Mouse (Mus musculus): ENCODE measurements at regions not wholly inside any gene's neighbourhood (a gene's known extent, or its start where the extent isn't known, plus 50 kb on each side); places are given as distances from the start of the nearest gene placed in this dataset.
A peak's percentile ranks its signal among the peaks of the same experiment; 100 is the strongest.

DNA sequence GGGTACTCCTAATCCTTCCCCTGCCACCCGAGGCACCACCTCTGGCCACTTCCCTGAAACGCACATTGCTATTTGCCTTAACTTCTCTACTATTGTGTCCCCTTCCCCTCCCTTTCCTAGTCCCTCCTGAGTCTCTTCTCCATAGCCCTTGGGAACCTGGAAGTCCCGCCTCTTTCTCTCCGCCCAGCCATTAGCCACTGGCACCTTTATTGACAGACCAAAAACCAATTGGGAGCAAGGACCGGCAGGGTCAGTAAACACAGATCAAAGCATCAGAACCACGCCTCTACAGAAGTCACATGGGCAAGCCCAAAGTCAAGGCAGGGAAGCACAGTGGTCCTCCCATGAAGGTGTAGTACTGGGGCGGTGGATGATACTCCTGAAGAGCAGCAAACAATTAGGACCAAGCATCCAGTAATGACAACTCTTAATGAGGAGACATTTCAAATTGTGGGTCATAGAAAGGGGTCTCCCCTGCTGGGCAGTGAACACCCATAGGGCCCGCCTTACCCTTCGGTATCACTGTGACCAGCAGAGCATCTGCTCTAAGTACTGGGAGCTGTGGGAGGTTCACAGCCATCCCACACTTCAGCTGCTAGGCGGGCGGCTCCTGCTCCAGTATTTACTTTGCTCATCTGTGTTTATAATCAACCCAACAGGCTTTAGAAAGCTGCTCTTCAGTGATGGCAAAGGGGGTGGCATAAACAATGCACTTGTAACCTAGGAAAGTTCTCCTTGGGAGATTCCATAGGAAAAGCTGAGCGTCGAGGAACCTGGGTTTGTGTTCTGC is 226.5 kb upstream of the Mphosph6 start:
- DNase-seq: no peak

DNA sequence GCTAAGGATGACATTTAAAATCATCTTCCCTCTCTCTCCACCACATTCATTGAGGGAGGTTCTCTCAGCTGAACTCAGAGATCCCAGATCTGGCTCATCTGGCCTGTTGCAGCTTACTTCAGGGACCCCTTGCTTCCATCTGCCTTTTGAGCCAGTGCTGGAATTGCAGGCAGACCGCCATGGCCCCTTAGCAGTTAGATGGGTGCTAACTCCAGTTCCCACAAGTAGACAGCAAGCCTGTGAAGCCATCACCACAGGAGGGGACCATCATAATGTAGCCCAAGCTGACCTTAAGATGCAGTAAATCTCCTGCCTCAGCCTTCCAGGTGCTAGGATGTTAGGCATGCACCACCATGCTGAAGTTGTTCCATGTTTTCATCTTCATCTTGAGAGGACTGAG is 221.7 kb upstream of the Mphosph6 start:
- DNase-seq: no peak

DNA sequence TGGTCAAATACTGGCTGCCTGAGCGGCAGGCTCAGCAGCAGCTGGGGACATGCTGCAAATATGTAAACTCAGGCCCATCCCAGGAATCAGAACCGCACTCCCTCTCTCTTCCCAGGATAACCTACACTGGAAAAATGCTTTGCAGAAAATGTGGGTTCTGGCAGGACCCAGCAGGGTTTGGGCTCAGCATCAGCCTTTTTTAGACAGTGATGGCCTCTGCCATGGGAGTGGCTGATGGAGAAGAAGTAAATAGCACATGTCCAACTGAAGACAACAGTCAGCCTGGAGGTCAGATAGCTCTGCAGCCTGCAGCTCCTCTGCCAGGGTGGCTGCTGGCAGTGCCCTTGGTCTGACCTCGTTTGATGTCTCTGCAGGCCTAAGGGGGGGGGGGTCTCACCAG is 220.2 kb upstream of the Mphosph6 start:
- DNase-seq: no peak

DNA sequence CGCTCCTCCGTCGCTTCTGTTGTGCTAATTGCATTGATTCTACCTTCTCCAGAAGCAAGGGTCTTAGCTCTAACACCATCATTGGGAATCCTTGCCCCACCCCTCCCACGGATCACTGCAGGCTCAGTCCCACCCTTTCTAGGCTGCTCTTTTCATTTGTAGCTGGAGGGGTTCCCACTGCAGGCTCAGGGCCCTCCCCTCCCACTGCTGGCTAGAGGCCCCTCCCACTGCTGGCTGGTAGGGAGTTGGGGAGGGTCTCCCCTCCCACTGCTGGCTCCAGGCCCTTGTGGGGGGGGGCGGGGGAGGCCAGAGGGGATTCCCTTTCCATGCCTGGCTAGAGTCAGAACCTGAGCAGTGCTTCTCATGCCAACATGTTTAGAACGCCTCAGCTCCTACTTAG is 215.5 kb upstream of the Mphosph6 start:
- DNase-seq: no peak

DNA sequence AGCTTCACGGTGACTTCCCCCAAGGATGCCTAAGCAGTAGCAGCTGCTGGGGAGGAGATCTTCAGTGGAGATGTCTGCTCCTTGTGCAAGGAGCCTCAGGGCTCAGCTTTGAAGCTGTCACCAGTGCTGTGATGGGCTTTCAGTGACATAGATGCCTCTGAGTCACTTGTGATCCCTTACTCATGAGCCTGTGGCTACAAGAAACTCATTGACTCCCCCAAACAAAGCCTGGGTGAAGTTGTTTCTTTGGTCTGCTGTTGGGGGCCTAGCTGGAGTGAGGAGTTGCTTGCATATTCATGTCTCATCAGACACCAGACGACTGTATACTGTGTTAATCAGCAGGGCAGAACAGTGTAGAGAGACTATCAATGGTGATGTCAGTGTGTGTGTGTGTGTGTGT is 203.4 kb upstream of the Mphosph6 start:
- no peak for DNase-seq

DNA sequence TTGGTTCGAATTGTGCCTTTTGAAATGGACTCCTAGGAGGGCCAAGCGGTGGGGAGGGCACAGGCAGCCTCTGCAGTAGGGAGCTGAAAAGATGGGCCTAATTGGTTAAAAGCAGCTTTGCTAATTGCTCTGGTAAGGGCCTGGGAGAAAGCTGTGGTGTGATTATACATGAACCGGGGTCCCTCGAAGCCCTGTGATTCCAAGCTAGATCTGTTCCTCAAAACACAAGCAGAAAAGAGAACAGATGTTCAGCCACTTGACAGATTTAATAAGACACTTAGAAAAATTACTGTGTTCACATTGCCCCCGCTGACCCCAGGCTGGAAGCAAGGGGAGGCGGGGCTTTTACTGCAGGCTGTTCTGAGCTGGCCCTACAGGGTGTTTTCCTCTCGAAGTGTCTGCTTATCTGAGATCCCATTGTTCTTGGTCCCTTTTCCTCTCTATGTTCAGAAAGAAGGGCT is 202.7 kb upstream of the Mphosph6 start:
- no peak for DNase-seq

DNA sequence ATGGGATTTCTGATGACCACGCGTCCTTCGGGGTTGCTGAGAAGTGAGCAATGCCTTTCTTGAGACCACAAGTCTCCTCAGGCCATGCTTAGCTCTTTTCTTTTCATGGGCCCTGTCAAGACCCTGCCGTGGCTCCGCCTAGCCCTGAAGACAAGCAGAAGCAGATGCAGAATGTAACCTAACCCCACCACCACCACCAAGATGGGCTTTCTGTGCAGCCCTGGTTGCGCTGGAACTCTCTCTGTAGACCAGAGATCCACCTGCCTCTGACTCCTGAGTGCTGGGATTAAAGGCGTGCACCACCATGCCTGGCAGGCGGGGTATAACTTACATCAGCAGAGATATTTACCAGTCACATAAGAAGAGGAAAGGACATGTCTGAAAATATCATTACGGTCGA is 199.4 kb upstream of the Mphosph6 start:
- no peak for DNase-seq

DNA sequence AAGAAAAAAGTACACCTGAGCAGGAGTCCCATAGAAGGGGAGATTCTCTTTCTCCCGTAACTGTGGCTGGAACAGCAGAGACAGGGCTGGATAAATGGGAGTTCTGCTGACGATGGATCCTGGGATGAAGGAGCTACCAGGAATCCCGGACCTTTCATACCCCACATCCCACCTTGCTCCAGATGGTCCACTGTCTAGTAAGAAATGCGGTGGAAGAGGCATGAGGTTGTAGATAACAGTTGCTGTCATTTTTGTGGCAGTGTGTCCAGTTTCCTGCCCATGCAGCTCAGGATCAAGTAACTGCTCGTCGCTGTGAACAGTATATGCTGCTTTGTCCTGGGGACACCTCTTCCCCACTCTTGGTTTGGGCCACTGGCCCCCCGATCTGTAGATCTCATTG is 190.1 kb upstream of the Mphosph6 start:
- DNase-seq: no peak

DNA sequence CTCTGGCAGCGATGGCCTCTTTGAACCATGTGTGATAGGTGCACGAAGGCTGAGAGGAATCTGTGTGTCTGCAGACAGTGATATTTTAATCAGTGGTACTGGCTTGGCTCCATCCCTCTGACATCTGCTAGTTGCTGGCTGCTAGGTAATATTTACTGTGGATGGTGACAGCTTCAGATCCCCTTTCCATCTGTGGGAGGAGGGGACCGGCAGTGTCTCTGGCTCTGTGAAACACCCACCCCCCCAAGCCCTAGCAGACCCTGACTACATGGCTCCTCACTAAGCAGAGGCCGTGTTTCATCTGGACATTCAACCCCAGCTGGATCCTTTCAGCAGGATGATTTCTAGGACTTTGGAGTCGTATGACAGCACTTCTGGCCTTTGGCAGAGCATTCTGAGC is 187.0 kb upstream of the Mphosph6 start:
- no peak for DNase-seq

DNA sequence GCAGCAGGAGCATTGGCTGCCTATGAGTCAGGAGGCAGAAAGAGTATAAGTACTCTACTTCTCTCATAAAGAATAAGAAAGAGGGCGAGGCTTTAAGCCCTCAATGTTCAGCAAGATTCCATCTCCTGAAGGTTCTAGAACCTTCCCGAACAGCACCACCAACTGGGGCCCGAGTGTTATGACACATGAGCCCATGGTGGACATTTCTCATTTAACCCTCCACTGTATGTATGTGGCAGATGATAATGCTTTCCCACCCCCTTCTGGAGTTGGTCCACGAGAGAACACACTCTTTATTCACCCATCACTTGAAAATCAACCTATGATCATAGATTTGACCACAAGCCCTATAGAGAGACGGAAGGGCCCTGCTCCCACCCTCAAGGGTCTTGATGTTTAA is 166.6 kb upstream of the Mphosph6 start:
- DNase-seq: no peak

DNA sequence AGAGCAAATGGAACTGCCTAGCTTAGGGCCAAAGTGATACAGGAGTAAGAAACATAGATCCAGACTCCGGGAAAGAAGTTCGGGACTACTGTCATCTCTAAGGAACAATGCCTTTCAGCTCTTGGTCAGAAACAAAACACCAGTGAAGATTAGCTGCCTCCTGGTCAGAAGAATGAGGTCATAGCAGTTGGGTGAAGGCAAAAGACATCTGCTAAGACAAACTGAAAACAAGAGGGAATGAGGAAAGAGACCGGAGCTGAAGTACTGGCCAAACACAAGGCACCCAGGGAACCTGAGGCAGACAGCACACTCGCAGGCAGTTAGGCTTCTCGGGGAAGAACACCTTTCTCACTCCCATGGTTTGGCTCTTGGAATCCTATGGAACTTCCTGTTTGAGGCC is 164.8 kb upstream of the Mphosph6 start:
- no peak for DNase-seq

DNA sequence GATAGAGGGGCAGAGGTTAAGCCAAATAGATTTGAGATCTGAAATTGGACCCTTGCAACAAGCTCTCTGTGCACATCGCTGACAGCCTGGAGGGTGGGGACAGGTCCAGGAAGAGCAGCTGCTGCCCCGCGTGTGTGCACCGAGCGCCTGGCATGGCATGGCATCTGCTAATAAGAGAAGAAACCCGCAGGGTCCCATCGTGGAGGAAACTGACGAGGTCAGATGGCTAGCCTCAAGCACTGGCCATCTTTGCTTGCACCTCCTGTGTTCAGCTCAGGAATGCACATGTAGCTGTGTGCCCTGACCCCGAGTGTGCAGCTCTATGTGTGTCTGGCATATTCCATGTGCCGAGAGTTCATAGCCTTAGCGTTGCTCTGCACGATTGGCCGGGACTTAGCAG is 161.7 kb upstream of the Mphosph6 start:
- DNase-seq: peak; percentile 69

DNA sequence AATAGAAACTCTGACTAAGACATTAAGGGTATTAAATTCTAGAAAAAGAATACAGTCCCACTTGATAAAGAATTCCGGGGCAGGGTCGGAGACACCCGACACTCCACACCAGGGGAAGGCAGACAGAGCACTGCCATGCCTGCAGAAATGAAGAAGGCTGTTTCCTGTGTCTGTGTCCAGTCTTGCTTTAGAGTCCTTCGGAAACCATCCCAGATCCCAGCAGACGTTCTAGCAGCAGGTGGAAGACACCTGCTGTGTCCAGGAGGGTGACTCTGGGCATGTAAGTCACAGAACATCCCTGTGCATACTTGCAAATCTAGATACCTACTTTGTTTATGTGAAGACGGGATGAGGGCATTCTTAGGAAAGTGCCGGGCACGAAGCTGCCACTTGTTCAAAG is 160.9 kb upstream of the Mphosph6 start:
- peak; percentile 47 for DNase-seq

DNA sequence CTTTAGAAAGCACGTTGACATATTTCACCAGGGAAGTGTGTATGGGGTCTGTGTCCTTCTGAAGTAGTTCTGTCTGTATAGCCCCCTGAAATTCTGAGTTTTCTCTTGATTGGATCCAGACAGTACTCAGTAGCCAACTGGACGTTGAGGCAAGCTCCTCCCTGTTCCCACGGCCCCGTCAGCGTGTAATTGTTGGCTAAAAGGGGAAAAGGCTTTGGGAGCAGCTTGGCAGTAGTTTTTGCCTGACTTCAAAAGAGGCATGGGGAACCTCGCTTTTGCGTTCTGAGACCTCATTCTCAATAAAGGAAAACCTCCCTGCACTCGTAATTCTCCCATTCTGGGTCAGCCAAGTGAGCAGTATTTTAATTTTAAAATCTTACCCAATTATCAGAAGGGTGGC is 157.8 kb upstream of the Mphosph6 start:
- DNase-seq: no peak

DNA sequence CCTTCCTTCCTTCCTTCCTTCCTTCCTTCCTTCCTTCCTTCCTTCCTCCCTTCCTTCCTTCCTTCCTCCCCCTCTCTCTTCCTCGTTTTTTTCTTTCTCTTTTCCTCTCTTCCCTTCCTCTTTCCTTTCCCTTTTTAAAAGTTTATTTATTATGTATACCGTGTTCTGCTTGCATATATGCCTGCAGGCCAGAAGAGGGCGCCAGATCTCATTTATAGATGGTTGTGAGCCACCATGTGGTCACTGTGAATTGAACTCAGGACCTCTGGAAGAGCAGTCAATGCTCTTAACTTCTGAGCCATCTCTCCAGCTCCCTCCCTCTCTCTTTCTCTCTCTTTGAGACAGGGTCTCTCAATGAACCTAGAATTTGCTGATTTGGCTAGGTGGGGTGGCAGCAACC is 157.2 kb upstream of the Mphosph6 start:
- DNase-seq: no peak

DNA sequence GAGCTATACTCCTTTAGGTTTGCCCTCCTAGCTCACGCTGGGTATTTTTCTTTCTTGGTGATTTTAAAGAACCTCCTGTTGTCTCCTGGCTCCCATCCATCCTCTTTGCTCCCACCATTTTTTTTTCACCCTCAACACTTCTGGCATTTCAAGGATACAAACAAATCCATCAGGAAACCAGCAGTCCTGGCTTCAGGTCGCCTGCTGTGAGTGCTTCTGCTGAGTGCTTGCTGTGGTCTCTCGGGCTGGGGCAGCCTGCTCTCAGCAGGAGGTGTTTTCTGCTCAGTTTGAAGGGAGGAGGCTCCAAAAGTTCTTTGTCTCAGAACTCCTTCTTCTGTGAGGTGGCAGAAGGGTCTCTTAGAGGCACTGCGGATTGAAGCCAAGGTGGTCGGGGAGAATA is 149.9 kb upstream of the Mphosph6 start:
- DNase-seq: no peak

DNA sequence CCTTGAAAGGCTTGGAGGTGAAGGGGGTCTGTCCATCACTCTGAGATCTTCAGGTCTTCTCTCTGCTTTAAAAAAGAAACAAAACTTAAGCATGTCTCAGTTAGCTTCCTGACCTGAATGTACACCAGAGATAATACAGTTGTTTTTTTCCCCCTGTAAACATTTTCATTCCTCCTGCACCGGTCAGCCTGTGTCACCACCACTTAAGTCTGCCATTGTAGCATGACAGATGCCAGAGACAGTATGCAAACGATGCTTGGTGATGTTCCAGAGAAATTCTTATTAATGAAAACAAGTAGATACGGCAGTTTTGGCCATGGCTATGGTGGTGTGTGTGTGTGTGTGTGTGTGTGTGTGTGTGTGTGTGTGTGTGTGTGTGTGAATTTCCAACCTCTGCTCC is 144.8 kb upstream of the Mphosph6 start:
- DNase-seq: no peak

DNA sequence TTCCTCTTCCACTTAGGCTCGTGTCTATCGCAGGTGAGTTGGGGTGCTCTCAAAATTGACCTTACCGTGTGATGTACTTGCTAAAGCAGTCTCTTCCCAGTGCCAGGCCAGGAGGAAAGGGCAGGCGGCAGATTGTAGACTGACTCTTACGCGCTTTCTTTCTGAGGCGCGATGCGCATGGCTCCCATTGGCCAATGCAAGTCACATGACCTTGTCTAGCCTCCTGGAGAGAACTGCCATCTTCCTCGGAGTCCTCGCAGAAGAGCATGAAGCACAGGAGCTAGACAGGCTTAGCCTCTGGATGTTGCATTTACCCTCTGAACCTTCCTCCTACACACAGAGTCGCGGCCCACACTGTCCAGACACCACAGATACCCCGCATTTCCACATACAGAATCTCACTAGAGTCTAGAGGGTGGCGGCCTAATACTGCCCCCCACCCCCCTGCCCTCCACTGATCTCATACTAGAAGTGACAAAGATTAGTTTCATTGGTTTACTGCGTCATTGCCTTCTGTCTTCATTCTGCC is 132.9 kb upstream of the Mphosph6 start:
- no peak for DNase-seq

DNA sequence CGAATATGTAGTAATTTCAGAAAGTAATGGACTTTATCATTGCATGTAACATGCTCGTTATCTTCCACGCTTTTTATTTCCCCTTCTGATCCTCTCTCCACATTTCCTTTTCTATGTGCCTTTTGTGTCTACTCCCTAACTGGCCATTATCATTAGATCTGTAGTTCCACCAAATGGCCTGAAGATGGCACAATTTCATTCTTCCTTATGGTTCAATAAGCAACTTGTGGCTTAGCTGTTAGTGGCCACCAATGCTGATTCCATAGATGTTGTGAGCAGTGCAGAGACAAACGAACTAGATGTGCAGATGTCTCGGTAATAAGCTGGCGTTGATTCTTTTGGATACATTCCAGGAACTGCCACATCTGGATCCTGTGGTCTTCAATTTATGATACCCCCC is 128.9 kb upstream of the Mphosph6 start:
- peak; percentile 34 for DNase-seq

DNA sequence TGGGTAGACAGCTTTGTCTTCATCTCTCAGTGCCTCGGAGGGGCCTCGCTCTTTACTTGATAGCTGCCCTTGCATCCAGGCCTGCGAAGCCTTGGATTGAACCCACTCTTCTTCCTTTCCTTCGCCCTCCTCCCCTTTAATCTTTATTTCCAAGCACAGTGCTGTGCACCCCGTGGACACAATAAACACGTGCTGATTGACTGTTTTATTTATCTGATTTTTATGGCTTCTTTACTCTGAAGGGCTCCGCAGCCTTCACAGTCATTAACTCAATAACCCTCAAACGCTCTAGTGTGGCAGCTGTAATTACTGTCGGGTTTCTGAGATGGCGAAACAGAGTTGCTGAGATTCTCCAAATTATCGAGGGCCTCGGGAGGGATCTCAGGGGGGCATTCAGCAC is 127.9 kb upstream of the Mphosph6 start:
- DNase-seq: no peak

DNA sequence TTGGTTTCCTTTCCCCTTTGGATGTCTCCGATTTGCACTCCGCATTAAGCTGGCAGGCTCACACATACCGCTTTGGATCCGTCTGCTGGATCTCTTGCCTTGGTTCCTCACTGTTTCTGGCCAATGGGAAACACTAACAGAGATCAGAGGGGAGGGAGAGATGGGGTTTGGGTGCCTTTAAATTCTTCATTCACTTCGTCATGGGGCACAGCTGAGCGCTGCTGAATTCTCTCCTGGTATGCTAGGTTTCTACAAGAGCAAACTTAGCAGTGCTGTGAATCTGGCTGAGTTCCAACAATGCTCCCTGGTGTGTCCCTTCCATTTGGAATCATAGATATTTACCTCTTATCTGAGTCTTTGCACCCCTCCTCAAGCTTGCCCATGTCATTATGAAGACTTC is 121.6 kb upstream of the Mphosph6 start:
- DNase-seq: no peak

DNA sequence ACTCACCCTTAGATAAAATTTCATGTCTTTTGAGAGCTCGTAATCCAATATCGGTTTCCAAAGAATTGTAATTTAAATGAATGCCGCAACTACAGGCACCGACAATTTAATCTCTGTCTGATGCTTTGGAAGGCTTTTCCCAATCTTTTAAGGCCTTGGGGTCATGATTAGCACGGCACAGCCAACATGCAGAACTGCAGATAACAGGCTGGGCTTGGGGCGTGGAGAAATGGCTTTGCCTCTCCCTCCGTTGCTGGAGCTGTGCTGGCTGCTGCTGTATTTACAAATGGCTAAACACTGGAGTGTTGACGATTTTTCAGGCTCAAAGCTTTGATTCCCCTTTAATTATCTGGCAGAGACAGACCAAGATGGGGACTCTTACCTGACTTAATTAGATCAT is 101.3 kb upstream of the Mphosph6 start:
- DNase-seq: no peak

DNA sequence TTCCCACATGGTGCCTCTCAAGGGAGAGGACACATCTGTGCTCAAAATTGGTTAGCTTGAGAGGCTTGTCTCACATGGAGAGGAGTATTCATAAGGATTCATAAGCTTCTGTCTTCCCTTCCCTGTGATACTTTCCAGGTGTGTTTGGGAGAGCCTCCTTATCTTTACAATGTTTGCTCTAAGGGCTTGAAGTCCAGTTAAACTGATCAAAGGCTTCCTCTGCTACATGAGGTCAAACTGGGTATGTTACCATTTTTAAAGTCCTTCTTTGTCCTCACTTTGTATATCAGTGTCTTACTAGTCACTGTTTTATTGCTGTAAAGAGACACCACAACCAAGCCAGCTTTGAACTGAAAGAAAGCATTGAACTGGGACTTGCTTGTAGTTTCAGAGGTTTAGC is 98.1 kb upstream of the Mphosph6 start:
- no peak for DNase-seq

DNA sequence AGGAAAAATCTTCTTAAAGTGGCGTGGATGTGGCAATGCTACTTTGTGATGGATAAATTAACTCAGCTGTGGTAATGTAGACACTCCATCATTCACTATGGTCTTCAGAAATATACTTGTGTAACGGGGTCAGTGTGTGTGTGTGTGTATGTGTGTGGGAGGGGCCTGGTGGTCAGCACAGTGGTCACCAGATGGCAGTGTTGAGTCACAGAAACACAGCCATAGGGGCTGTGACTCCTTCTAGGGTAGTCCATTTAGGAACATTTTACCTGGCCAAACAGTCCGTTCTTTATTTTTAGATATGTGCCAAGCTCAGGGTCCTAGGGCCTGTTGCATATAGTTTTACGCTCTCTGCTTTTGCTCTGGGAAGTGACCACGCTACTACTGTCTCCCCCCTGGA is 96.3 kb upstream of the Mphosph6 start:
- DNase-seq: no peak

DNA sequence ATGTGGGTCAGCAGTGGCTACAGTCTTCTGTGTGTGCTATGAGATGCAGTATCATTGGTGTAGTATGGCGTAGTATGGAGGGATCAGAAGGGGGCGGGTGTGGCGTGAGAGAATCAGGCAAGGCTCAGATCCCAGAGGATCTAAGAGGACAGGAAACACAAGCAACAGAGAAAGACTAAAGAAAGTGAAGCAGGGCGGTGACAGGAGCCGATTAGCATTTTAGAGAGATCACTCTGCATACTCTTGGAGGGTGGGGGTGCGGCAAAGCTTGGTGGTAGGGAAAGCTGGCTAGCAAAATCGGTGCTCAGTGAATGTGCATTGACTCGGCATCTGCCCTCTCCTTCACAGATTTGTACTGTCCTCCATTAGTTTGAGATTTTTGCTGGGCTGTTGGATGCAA is 93.1 kb upstream of the Mphosph6 start:
- no peak for DNase-seq
